Mouse (Mus musculus) hindbrain, postnatal 0 days (tissue): Measurements from ENCODE around the gene Gpr119. TPM values are rescaled to one million over a fixed set of nuclear protein-coding genes. Genes with fewer than 3 reads are reported as not detected.
A peak's percentile ranks its signal among the peaks of the same experiment; 100 is the strongest.

ENCODE experiments used
- ATAC-seq: fragments of 200-750 bp; cut with Nextera tagmentation; 2 replicates; pipeline ENCODE4 v1.8.0; 2017; ENCODE audit warnings: mild to moderate bottlenecking, moderate TSS enrichment, moderate library complexity
- DNase-seq: peaks from one replicate; pipeline ENCODE4 v3.0.0-alpha.2; 2015; ENCODE audit warnings: low spot score
- H3K27ac ChIP-seq: fragments of 300-500 bp; sonication (generic); 2 replicates; pipeline ENCODE4 v1.5.1; 2014; ENCODE audit warnings: mild to moderate bottlenecking
- H3K27me3 ChIP-seq: fragments of 300-500 bp; sonication (generic); 2 replicates; pipeline ENCODE4 v1.6.1; 2014; ENCODE audit warnings: low read length, mixed read lengths; ENCODE audit not compliant: insufficient read depth
- H3K36me3 ChIP-seq: fragments of 300-500 bp; sonication (generic); 2 replicates; pipeline ENCODE4 v1.6.1; 2014; ENCODE audit warnings: low read length, mixed read lengths; ENCODE audit not compliant: insufficient read depth
- H3K4me1 ChIP-seq: fragments of 300-500 bp; sonication (generic); 2 replicates; pipeline ENCODE4 v1.6.1; 2014; ENCODE audit warnings: antibody characterized with exemption, low read length, mixed read lengths; ENCODE audit not compliant: insufficient read depth
- H3K4me2 ChIP-seq: fragments of 300-500 bp; sonication (generic); 2 replicates; pipeline ENCODE4 v1.6.1; 2014; ENCODE audit warnings: low read depth, mild to moderate bottlenecking, low read length, moderate library complexity, mixed read lengths
- H3K4me3 ChIP-seq: fragments of 300-500 bp; sonication (generic); 2 replicates; pipeline ENCODE4 v1.5.1; 2014; ENCODE audit warnings: low read length
- H3K9ac ChIP-seq: fragments of 300-500 bp; sonication (generic); replicated peaks from 2 replicates; pipeline ENCODE4 v1.6.1; 2014; ENCODE audit warnings: mild to moderate bottlenecking, low read length, moderate library complexity, mixed read lengths
- H3K9me3 ChIP-seq: fragments of 300-500 bp; sonication (generic); 2 replicates; pipeline ENCODE4 v1.6.1; 2016; ENCODE audit warnings: low read length, mixed read lengths
- CTCF ChIP-seq: IDR thresholded peaks from 2 replicates; pipeline ENCODE4 v1.5.1; 2016; ENCODE audit warnings: antibody characterized with exemption, control low read depth, low read depth
- WGBS: fragments of 180-500 bp; shearing (Covaris S2); extraction: QIAGEN DNeasy Blood & Tissue Kit; methylation state at CpG from one replicate; pipeline ENCODE4 v1.1.7; 2014; 5-methylcytosine and 5-hydroxymethylcytosine counted together
- polyA plus RNA-seq: library from polyadenylated mRNA; unstranded; fragments of >200 nt; fragmentation: Nextera tagmentation; extraction: Ambion mirVana; gene quantifications from 2 replicates; pipeline ENCODE4 v1.2.1, GENCODE M21; 2015
- total RNA-seq: library from RNA; depleted of rRNA; stranded (reverse); fragments of >200 nt; gene quantifications from 2 replicates; pipeline ENCODE4 v1.2.3, GENCODE M21; 2014; rRNA removed

The Gpr119 gene
- total RNA-seq (not detected in 2 replicates), polyA plus RNA-seq (not detected in 2 replicates)

DNA sequence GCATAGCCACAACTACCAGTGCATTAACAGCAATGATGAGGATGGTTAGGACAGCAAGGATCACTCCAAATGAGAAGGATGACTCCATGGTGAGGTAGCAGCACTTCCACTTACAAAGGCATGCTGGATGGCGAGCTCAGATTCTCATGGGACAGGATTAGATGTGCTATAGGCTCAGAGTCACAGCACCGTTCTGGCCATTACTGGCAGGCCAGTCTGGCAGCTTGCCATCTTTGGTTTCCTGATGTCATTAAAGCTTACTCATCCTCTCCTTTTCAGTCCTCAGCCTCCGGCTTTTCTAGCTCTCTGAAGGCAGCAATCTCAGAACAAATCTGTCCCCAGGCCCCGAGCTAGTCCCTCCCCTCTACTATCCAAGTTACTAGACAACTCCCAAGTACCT, at the start of gene Gpr119:
Gene Gpr119, minus strand, starts transcription at position 308 of the 400 bp plus-strand sequence.
- Histone ChIP-seq H3K4me2 (no peak within 1 kb of the TSS), H3K9me3 (no peaks in the 10 kb centered on the region), H3K27me3 (no peaks in the 10 kb centered on the region), H3K36me3 (no peaks in the 10 kb centered on the region), H3K4me1 (no peaks in the 10 kb centered on the region), H3K4me3 (no peak within 1 kb of the TSS), H3K9ac (no peak within 1 kb of the TSS), H3K27ac (no peak within 1 kb of the TSS)
- TF ChIP-seq CTCF: no peak
- DNase-seq: peak; percentile 18
- WGBS: 50% methylated on average over 4 of the region's 4 CpGs
- no peak for ATAC-seq

DNA sequence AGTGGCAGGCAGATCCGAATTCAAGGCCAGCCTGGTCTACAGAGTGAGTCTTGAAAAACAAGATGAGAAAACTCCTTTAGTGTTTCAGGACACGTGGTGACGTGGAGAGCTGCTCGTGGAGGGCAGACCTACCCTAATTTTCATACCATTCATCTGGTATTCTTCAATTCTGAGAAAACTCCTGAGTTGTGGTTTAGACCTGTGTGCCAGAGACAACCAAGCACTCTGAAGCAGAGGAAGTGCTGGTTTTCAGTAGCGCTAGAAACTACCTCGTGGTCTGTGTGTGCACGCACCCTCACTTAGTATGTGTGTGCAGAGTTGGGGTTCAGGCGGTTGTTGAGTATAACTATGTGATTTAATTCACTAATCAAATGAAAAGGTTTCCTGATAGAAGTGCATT, 38.6 kb upstream of the Gpr119 start:
- H3K4me2 ChIP-seq: no peak overlapping the region
- ATAC-seq (no peak), DNase-seq (no peak)
- WGBS: 86% methylated on average over 8 of the region's 8 CpGs
- no peaks in the 10 kb centered on the region for H3K27me3 ChIP-seq
- H3K36me3 ChIP-seq: no peaks in the 10 kb centered on the region
- H3K4me3 ChIP-seq: no peak overlapping the region
- H3K4me1 ChIP-seq: no peaks in the 10 kb centered on the region
- no peak for TF ChIP-seq CTCF
- no peak overlapping the region for H3K9ac ChIP-seq
- no peaks in the 10 kb centered on the region for H3K9me3 ChIP-seq
- no peak overlapping the region for H3K27ac ChIP-seq

DNA sequence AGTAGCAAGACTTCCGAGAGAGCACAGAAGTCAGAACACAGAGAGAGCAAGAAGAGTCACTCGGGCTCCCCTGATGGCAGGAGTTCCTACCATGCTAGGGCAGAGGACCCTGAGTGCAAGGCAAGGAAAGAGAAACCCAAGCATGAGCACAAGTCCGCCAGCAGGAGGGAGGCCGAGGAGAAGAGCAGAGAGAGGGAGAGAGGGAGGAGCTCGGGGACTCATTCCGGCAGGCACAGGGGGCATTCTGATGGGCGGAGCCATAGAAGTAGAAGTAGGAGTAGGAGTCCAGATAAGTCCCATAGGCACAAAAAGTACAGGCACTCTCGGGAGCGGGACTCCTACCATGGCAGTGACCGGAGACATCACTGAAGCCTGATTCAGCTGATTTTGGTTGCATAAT, 35.4 kb upstream of the Gpr119 start:
- 88% methylated on average over 10 of the region's 10 CpGs for WGBS
- TF ChIP-seq CTCF: no peak
- ATAC-seq: no peak
- H3K27me3 ChIP-seq: no peaks in the 10 kb centered on the region
- no peak for DNase-seq
- no peaks in the 10 kb centered on the region for H3K4me1 ChIP-seq
- H3K36me3 ChIP-seq: no peaks in the 10 kb centered on the region
- H3K27ac ChIP-seq: no peak overlapping the region
- no peak overlapping the region for H3K9ac ChIP-seq
- no peak overlapping the region for H3K4me2 ChIP-seq
- no peaks in the 10 kb centered on the region for H3K9me3 ChIP-seq
- H3K4me3 ChIP-seq: no peak overlapping the region

DNA sequence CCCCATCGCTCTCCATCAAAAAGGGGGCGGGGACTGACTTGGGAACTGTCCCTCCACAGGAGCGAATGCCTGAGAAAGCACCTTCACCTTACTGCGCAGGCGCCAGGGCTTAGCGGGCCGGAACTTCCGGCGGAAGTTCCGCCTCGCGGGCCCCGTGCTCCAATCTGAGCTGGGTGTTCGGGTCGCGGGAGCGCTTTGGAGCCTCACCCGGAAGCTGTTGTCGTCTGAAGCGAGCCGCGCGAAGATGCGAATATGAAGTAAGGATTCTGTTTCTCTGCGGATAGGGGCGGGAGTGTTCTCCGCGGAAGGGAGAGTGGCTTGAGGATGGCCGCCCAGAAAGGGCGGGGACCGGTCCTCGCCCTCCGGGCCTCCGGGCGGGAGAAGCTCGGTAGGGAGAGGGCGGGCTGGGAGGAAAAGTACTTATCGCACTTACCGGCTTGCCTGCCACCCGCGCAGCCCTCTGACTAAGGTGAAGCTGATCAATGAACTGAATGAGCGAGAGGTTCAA, 20.6 kb upstream of the Gpr119 start, which contains the start of gene Rbmx2:
Gene Rbmx2, plus strand, starts transcription at position 141 of the 508 bp plus-strand sequence.
- TF ChIP-seq CTCF: no peak
- ATAC-seq (peak; percentile 99), DNase-seq (peak; percentile 95)
- 25% methylated on average over 42 of the region's 42 CpGs for WGBS
- Histone ChIP-seq H3K9ac (peak within 1 kb of the TSS; percentile 49), H3K27me3 (no peaks in the 10 kb centered on the region), H3K36me3 (no peaks in the 10 kb centered on the region), H3K4me3 (peak within 1 kb of the TSS; percentile 53), H3K27ac (no peak within 1 kb of the TSS), H3K4me2 (peak within 1 kb of the TSS; percentile 52), H3K4me1 (no peaks in the 10 kb centered on the region), H3K9me3 (no peaks in the 10 kb centered on the region)

DNA sequence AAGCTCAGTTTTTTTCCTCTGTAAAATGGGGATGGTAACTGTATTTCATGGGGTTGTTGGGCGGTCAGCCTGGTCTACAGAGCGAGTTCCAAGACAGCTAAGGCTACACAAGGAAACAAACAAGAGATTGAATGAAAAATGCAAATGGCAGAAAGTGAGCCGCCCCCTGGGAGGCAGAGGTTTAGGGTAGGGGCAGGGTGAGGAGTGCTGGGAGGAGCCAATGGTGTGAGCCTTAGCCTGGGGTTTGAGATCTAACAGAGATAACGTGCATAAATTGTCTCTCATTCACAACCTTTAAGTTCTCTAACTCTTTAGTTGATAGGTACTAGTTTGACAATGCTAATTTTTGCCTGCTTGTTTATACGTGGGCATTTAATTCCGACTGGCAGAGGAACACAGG, 20.2 kb upstream of the Gpr119 start:
- no peaks in the 10 kb centered on the region for H3K36me3 ChIP-seq
- no peak overlapping the region for H3K27ac ChIP-seq
- 31% methylated on average over 6 of the region's 6 CpGs for WGBS
- H3K4me3 ChIP-seq: peak overlapping the region; percentile 53
- no peaks in the 10 kb centered on the region for H3K4me1 ChIP-seq
- ATAC-seq: peak; percentile 91
- no peak for DNase-seq
- no peak for TF ChIP-seq CTCF
- peak overlapping the region; percentile 52 for H3K4me2 ChIP-seq
- H3K9me3 ChIP-seq: no peaks in the 10 kb centered on the region
- no peaks in the 10 kb centered on the region for H3K27me3 ChIP-seq
- H3K9ac ChIP-seq: no peak overlapping the region

DNA sequence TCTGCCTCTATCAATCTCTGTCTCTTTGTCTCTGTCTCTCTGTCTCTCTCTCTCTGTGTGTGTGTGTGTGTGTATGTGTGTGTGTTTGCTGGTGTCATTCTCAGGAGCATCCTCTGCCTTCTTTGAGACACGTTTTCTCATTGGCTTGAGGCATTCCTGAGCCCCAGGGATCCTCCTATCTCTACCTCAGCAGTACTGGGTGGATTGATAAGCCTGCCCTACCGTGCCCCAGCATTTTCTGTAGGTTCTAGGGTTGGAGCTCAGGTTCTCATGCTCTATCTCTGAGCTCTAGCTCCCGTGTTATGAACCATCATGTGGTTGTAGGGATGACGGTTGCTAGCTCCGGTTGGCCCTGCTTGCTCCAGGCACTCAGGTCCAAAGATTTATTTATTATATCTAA, 9.6 kb upstream of the Gpr119 start:
- no peak for DNase-seq
- no peak overlapping the region for H3K27ac ChIP-seq
- H3K4me2 ChIP-seq: no peak overlapping the region
- no peaks in the 10 kb centered on the region for H3K27me3 ChIP-seq
- WGBS: 74% methylated on average over 5 of the region's 5 CpGs
- no peaks in the 10 kb centered on the region for H3K9me3 ChIP-seq
- no peak overlapping the region for H3K4me3 ChIP-seq
- no peak for TF ChIP-seq CTCF
- no peaks in the 10 kb centered on the region for H3K4me1 ChIP-seq
- no peak overlapping the region for H3K9ac ChIP-seq
- no peaks in the 10 kb centered on the region for H3K36me3 ChIP-seq
- no peak for ATAC-seq

DNA sequence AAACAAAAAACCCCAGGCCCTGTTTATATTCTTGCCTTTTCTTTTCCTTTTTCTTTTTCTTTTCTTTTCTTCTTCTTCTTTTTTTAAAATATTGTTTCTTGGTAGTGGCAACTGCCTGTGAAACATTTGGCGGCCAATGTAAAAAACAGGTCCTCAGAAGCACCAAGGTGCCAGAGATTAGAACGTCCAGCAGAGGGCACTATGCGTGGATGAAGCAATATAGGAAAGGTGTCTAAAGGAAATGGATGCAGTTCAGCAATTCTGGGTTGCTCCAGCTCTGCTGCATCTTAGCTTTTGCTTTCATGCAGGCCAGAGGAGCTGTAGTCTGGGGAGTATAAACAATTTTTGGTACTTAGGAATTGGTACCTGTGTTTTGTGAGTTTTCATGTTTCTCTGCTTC, 9.2 kb upstream of the Gpr119 start:
- Histone ChIP-seq H3K27ac (no peak overlapping the region), H3K4me1 (no peaks in the 10 kb centered on the region), H3K9me3 (no peaks in the 10 kb centered on the region), H3K4me2 (no peak overlapping the region), H3K27me3 (no peaks in the 10 kb centered on the region), H3K9ac (no peak overlapping the region), H3K36me3 (no peaks in the 10 kb centered on the region), H3K4me3 (no peak overlapping the region)
- TF ChIP-seq CTCF: peak; percentile 69
- DNase-seq (peak; percentile 61), ATAC-seq (no peak)
- WGBS: 26% methylated on average over 3 of the region's 3 CpGs
